Mouse (Mus musculus) Muller cell, postnatal 12 days (primary cell): ENCODE measurements at regions not wholly inside any gene's neighbourhood (a gene's known extent, or its start where the extent isn't known, plus 50 kb on each side); places are given as distances from the start of the nearest gene placed in this dataset.

Experiments used
- DNase-seq: peaks from one replicate; pipeline ENCODE4 v3.0.0-alpha.2; 2015; ENCODE audit errors: inconsistent ontology term

DNA sequence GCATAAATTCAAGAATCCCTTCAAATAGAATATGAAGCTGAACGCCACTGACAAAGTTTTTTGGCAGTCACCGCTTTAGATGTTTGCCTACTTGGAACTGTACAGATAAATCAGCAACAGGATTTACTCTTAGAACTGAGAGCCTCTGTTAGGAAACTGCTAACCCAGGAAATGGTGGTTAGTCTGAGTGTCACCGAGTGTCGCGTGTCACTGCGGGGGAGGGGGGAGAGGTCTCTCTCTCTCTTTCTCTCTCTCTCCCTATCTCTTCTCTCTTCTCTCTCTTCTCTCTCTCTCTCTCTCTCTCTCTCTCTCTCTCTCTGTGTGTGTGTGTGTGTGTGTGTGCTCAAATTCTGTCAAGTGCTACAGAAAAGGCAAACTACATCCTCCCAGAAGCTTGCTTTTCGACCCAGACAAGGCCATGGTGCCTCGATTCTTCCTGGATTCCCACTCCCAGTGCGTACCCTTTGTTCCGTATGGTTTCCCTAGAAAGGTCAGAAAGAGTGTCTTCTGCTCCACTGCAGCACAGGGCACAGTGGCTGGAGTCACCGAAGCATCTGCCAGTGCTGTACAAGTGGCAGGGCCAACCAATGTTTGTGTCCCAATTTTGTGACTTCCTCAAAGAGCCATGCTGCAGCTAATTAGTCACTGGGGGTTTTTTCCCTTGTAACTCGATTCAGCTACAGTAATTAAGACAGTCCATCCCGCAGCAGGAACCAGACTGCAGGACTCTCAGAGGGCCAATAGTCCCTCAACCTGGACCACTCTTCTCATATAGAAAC lies 87.0 kb downstream of the Cog6 start:
- no peak for DNase-seq

DNA sequence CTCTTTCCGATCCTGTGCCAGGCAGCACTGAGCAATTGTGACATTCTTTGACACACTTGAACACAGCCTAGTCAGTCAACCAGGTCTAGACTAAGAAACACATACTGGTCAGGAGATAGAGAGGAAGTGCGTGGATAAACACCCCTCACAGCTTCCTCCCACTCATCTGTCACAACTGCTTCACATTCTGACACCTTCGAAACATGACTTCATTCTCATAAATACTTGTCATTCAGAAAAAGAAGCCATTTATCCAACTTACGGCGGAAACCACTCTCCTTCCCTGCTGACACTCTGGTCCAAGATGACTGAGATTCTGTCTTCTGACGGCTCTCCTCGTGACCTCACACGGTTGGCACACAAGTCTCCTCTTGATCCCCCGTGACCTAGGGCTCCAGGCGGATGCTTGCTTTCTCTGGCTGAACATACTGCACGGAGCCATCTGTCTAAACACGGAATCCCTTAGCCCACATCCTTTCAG lies 89.6 kb downstream of the Cog6 start:
- DNase-seq, result no peak

DNA sequence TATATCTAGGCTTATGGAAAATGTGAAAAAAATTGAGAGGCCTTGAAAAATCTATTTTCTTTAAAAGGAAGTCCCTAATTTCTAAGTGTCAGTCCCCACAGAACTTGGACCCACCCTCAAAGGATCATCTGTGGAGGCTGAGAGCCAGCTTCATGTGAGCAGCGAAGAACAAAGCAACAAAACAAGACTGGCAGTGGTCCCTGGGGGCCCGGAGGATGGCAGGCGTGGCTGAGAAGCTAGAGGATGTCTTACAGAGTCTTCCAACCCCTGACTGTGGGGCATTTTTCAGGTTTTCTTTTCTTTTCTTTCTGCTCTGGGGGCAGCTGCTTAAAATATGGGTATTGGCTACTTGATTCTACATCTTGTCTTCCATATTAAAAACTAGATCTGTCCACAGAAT lies 90.5 kb downstream of the Cog6 start:
- no peak for DNase-seq

DNA sequence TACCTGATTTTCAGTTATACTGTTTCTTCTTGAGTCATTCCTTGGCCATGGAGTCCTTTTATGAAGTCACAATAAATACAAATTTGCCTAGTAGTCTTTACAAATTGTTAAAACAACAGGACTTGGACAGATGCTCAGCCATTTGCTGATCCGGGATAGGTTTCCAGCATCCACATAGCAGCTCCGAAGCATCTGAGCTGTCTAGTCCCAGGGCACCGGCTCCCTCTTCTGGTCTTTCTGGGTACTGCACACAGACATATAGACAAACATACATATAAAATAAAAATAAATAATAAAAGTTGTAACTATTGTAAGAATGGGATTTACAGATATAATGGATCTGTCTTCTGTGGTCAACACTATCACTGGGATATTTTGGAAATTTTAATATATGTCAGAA lies 91.8 kb downstream of the Cog6 start:
- DNase-seq, result no peak

DNA sequence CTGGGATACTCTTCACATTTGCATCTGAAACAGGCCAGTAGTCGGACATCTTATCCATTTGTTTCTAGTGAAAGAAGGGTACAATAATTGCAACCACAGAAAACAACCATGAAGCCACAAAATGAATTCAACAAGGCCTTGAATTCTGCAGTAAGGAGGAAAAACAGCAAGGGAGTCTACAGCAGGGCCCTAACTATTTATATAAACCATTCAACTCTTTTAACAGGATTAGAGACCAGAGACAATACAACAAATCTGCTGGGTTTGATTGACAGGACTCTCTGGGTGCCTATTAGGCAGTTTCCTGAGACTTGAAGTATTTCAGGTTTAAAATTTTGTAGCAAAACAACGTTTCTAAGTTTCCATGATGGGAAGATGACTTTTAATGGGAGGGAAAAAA lies 92.4 kb downstream of the Cog6 start:
- DNase-seq, result no peak

DNA sequence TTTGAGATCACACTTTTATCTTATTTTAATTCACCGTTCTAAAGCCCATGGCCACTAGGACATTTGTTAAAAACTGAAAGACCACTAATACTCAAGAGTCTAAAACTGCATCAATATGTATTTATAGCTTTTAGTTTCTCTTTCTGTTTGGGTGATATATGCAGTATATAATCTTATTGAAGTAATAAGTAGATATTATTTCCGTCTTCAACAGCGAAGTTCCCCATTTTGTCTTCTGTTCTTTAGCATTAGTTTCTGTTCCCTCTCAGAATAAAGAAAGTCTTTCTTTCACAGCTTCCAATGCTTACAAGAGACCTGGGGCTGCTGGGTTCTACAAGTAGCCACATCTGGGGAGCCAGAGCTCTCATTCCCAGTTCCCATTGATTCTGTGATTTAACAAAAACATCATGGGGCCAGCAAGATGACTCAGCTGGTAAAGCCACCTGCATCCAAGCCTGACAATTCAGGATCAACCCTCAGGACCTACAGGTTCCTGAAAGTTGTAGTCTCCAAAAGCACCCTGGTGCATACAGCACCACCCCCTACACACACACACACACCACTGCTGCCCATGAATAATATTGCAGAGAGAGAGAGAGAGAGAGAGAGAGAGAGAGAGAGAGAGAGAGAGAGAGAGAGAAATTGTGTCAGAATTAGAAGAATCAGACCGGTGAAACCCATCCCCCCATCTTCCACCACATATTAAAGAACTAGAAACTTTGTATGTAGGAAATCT lies 93.0 kb downstream of the Cog6 start:
- no peak for DNase-seq

DNA sequence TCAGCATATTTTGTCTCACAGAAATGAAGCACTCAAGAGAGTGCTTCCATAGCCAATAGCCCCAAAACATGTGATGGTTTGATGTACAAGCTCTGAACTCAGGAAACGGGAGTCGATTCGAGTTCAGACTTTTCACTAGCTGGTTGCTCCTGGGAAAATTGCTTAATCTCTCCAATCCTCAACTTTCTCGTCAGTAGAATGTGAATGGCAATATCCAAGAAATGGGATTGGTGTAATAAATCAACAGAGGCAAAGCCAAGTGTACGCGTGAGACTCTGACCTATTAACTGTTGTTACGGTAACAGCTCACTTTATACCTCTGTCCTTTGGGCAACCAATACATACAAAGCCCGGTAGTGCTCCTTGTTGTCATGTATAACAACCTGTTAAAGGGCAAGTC lies 94.6 kb downstream of the Cog6 start:
- no peak for DNase-seq

DNA sequence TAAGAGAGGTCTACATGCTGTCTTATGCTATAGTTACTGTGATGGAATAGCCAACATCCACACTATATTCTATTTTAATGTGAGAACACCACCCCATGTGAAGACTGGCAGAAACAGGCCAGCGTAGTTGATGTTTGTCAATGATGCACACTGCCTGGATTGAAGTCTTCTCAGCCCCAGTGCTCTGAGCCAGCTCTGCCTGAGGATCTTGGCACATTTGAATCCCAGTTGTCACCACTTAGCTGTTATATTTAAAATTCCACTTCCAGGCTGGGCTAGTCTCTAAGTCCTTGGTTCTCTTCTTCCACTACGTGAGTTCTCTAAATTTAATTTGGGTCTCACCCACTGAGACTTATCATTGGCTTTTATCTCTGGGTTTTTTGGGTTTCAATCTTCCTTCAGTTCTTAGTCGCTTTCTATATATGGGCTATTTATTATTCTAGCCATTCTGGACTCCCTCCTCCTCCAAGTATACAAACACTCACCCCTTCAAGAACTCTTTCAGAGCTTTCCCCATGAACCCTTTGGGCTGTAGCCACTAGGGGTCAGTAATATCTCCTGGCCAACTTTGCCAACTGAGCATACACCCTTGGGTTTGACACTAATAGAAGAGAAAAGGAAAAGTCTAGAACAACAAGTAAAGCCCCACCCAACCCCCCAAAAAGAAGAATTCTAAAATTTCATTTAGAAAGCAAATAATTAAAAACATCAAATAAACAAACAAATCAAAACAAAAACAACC lies 110.0 kb downstream of the Cog6 start:
- no peak for DNase-seq

DNA sequence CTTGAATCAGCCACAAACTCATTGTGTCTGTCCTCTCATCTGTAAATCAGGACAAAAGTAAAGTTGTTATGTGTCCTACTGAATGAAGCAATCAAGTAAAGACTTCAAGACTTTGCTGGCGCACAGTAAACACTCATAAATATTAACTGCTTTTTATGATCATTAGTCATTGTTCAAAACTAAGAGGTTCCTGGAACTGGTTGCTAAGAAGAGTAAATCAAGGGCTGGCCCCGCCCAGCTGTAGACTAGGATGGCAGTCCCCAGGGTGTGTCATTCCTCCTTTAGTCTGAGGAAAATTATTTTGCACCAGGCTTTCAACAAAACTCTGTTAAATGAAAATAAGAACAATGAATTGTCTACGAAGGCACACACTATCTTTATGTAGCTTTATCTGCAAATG lies 113.0 kb downstream of the Cog6 start:
- DNase-seq, result peak; percentile 14

DNA sequence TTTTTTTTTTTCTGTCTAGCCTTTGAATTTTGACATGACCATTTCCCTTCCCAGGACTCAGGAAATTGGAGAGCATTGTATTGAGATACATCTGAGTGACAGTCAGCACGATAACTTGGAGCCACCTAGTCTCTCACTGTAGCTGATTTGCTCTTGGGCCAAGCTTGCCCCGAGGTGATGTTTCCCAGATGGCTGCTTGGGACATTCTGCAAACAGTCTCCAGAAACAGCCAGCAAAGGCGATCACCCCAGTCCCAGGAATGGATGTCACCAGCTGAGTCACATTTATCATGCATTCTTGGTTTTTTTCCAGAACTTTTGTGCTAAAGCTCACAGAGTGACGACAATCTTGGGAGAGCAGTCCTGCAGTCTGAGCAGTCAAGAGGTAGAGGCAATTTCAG lies 119.4 kb downstream of the Cog6 start:
- peak; percentile 78 for DNase-seq

DNA sequence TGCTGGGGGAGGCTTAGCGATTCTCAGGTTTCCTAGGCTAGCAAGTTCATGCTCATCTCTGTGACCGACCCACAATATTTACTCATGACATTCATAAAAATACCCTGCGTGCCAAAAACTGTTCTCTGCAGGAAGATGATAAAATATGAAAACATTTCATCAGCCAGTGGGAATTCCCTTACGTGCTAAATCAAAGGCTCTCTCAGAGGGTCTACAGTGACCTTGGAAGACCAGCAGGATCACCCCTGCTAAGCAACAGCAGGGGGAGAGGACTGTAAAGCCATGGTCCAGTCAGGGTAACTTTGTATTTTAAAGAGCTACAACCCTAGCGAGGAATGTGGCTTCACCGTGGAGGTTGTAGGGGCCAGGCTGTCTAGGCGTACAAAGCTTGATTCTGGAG lies 120.6 kb downstream of the Cog6 start:
- DNase-seq, result no peak

DNA sequence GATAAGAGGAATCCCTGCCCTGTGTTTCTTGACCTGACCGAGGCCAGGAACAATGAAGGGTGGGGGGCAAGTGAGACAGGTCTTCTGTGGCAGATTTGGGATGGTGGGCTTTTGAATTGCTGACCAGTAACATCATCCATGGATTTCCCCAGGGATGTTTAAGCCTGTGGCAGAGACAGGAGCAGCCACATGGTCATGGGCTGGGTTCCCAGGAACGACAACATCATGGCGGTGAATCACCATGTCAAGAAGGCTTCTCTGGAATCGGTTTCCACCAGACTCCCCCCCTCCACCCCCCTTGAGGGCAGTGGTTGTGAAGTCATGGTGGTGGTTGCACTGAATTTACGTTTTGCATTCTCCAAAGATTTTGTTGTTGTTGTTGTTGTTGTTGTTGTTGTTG lies 121.3 kb downstream of the Cog6 start:
- no peak for DNase-seq

DNA sequence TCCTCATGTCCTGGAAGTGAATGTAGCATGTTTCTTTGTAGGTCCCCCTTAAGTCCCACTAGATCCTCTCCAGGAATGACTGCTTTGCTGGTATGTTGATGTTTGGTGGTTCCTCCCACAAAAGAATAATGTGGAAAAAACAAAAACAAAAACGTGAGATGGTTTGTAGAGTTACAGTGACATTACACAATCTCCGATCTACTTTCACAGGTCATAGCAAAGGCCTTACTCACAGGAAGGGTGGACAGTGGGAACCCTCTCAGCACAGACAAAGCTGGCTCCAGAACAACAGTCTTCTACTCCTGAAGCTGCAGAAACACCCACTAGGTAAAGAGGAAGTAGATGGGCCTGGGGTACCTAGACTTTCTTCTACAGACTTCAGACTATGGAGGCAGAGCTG lies 122.2 kb downstream of the Cog6 start:
- DNase-seq, result no peak

DNA sequence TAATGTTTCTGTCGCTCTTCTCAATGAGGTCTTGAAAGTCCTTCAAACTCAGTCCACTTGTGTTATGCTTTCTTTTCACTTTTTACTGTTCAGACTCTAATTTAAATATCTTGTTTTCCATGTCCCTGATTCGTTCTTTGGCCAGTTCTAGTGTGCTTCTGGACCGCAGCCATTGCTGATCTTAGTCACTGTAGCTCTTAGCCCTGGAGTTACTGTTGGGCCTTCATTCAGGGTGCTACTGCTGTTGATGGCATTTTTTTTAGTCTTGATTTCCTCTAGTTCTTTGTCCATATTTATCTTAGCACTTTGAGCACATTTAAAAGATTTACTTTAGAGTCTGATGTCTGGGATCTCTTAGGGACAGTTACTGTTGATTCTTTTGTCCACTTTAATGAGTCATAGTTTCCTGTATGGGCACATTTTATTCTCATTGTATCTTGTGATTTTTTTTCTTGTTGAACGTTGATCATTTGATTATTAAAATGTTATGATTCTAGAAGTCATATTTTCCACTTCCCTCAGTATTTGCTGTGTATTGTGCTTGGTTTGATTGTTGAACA lies 127.8 kb downstream of the Cog6 start:
- DNase-seq, result peak; percentile 63

DNA sequence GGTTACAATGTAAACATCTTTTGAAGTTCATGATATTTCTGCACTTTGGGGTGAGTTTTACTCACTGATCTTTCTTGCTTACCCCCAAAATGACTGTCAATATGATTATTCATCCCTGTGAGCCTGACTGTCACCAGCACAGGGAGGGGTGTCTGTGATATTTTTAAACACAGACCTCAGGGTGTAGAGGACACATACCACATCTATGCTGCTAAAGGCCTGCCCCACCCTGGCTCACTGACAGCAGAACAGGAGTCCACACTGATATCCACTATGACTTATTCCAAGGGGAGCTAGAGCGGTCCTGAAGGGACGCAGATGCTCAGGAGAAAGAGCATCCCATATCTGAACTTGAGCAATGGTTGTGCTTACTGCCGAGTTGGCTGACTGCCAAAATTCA lies 135.1 kb downstream of the Cog6 start:
- DNase-seq, result no peak

DNA sequence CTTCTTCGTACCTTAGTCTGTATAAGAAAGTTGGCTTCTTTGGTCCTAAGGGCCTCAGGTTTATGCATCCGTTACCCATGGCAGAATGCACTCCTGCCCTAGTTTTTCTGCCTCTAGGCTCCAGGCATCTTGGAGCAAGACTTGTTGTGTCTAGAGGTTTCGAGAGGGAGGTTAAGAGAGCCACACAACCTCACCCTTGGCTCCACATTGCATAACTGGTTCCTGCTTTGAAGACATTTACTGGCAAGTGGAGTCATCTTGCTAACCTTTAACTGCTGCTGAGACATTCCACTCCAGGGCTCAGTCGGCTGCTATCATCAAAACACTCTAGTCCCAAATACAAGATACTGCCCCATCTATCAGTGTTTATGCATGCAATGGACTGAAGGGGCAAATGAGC lies 135.9 kb downstream of the Cog6 start:
- no peak for DNase-seq

DNA sequence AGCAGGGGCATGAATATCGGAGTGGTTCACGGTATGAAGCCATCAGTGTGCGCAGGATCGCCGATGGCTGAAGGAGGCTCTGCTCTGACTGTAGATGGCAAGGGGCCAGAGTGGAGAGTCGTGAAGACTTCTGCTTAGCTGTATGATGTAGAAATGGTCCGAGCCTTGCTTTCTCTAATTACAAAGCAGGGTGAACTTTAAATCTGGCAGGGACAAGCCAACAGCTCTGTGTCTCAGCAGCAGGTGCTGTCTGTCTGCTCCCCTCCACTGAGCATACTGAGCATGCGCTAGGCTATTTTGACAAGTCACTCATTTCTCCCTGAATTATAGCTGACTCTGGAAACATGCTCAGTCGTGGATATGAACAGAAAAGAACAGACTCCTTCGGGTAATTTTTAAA lies 137.3 kb downstream of the Cog6 start:
- DNase-seq, result no peak

DNA sequence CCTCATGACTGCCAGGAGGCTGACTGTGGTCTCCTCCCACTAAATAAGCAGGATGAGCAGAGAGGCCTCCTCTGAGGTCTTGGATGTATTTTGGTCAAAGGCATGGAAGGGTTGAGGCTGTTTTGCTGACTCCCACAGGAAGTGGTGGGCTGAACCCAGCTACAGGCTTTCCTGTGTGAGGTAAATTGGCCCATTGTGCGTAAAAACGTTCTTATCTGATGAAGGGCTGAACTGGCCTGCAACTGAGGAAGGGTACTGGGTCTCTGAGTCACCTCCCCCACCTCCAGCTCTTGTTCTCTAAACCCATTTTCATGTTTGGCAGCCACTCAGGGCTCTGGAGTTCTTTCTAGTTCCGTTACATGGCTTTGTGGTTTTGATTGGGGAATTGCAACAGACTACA lies 138.7 kb downstream of the Cog6 start:
- DNase-seq, result peak; percentile 22

DNA sequence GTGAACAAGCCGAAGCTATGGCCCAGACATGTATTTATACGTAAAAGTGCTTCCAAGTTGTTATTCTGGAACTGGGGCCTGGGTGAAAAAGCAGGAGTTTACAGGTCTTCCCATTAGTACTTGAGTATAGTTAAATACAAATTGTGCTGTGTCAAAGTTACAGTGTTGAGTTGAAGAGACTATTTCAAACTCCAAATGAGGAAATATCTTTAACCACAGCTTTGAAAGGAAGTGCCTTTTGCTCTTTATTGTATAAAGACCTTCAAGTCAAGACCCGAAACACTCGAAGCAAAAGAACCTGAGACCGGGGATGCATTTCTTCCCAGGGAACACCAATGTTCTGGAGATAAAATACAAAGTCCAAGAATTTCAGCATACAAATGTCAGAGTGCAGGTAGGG lies 144.8 kb downstream of the Cog6 start:
- no peak for DNase-seq

DNA sequence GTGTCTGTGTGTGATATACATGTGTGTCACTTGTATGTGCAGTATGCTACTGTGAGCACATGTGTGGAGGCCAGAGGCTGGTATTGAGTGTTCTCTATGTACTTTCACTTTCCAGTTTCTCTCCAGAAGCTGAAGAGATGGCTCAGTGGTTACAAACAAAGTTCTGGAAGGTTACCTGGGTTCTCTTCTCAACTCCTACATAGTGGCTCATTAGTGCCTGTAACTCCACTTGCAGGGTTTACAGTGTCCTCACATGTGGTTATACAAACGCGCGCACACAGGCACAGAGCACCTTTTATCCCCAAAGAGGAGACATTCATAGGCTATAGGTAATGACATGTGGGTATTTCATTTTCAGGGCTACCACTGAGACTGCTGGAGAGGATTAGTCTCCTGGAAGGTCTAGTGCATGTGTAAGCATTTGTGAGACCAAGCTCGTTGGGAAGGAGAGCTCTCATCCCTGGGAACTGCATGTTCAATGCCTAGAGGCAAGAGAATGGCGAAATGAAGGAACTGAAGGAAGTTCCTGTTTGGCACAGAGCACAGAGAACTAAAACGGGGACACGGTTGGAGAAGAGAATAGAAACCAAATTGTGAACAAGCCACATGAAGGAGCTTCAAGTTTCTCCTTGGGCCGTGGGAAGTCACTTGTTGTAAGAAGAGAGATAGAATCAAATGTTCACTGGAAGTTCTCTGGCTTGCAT lies 153.7 kb downstream of the Cog6 start:
- no peak for DNase-seq

DNA sequence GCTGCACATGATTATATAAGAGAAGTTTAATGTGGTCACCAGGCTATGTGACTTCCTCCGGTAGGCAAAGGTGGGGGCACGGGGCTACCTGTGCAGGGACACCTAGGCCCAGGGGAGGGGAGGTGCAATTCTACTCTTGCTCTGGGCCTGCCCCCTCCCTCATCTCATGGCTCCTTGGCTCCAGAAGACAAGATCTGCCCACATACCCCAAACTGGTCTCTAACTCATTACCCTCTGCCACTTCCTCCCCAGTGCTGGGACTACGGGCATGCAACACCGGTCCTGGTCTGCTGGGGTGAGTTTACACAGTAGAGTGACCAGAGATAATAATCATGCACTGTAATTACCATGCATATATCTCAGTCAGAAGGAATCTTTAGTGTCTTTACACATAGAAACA lies 155.0 kb downstream of the Cog6 start:
- no peak for DNase-seq

DNA sequence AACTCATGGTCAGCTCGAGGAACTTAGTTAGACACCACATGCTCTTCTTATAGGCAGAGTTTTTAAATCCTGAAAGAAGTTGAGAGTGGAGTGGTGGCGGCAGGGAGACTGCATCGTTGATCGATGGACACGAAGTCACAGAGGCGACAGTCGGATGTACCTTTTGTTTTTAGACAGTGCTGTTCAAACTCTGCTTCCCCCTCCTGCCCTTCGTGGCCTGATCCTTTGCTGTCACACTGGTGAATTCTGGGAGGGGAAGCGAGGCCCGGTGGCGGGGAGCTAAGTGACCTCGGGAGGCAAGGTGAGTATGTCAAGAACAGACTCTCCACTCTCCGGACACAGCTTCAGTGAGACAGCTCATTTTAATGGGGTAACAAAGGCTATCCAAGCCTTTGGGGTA lies 155.5 kb downstream of the Cog6 start:
- DNase-seq, result no peak
